Mouse (Mus musculus) left cerebral cortex, adult 2 months (tissue): ENCODE data around the gene Pirb. TPM values are rescaled to one million over a fixed set of nuclear protein-coding genes. Genes with fewer than 3 reads are reported as not detected.
"Not testable (repeated sequence)": the region's sequence is repeated elsewhere in the genome, so short reads cannot be mapped to it uniquely, and the experiment has no call there.

Source experiments
- DNase-seq, 2 experiments: peaks; one replicate each; pipeline ENCODE4 v3.0.0; 2021 to 2022; ENCODE audit warnings: low spot score in 2 of 2, mixed read lengths in 1 of 2; ENCODE audit errors: extremely low spot score in 1 of 2
- H3K27ac ChIP-seq: fragments of 200-600 bp; 2 replicates; pipeline ENCODE4 v1.8.1; 2022
- H3K4me3 ChIP-seq: fragments of 200-600 bp; 2 replicates; pipeline ENCODE4 v1.8.1; 2022
- CTCF ChIP-seq: fragments of 200-600 bp; IDR thresholded peaks from 2 replicates; pipeline ENCODE4 v1.8.1; 2022; ENCODE audit warnings: antibody characterized with exemption, mild to moderate bottlenecking, moderate library complexity
- intact Hi-C: fragments of 180-260 bp; cut with DNase I; formaldehyde crosslinking; loops from one replicate; pipeline ENCODE4 v1.15.1; 2025
- total RNA-seq, 2 experiments: library from RNA; stranded (reverse); gene quantifications; 2 replicates each; pipeline ENCODE4 v1.2.3; 2021

Gene Pirb
- total RNA-seq, 2 experiments from 2014 or later: 0.16 to 0.25 TPM

GRCm38 (mm10) chr7:3704475-3704874 lies 15.7 kb downstream of the Pirb start:
- intact Hi-C loops: no loop called here
- no peak for DNase-seq
- no peak for TF ChIP-seq CTCF
- Histone ChIP-seq H3K4me3 (peak overlapping the region; percentile 64), H3K27ac (peak overlapping the region; percentile 91)

GRCm38 (mm10) chr7:3703879-3704441 lies 16.2 kb downstream of the Pirb start, which contains the start of gene Rps9:
Gene Rps9 (plus strand): TSS chr7:3703993.
- Histone ChIP-seq H3K4me3 (peak within 1 kb of the TSS; percentile 64), H3K27ac (peak within 1 kb of the TSS; percentile 91)
- intact Hi-C loops: no loop called here
- TF ChIP-seq CTCF: peak; percentile 47
- DNase-seq: peak; percentile 96 to 97

GRCm38 (mm10) chr7:3703148-3703878 lies 16.9 kb downstream of the Pirb start:
- Histone ChIP-seq H3K27ac (peak overlapping the region; percentile 91), H3K4me3 (peak overlapping the region; percentile 64)
- intact Hi-C loops: no loop called here
- no peak for DNase-seq
- TF ChIP-seq CTCF: no peak

GRCm38 (mm10) chr7:3698471-3698870 lies 21.7 kb downstream of the Pirb start:
- H3K4me3 ChIP-seq: no peak overlapping the region
- no peak; the same call in 1 of the 2 replicates for TF ChIP-seq CTCF
- intact Hi-C loops: loop anchor here (10.0 kb wide), 1 partner anchor 1366 kb away; the partner anchor contains the start of gene U2af2
- no peak overlapping the region for H3K27ac ChIP-seq
- no peak for DNase-seq

GRCm38 (mm10) chr7:3694949-3695305 lies 25.3 kb downstream of the Pirb start:
- intact Hi-C loops: loop anchor here (5.0 to 10.0 kb wide), 2 partner anchors 452 to 1370 kb away; partner anchors contain the start of gene U2af2
- peak overlapping the region; percentile 85 for H3K4me3 ChIP-seq
- DNase-seq: not testable (repeated sequence)
- H3K27ac ChIP-seq: peak overlapping the region; percentile 37

GRCm38 (mm10) chr7:3694076-3694948 lies 25.9 kb downstream of the Pirb start:
- intact Hi-C loops: loop anchor here (5.0 to 10.0 kb wide), 2 partner anchors 453 to 1370 kb away; partner anchors contain the start of gene U2af2
- H3K27ac ChIP-seq: peak overlapping the region; percentile 93
- TF ChIP-seq CTCF: no peak
- peak; percentile 37 to 50 for DNase-seq
- H3K4me3 ChIP-seq: peak overlapping the region; percentile 85

- H3K4me3 ChIP-seq: peak overlapping the region; percentile 85
- no peak for DNase-seq
Measured at GRCm38 (mm10) chr7:3693809-3694075, 26.4 kb downstream of the Pirb start.

GRCm38 (mm10) chr7:3692987-3693808 lies 27.0 kb downstream of the Pirb start, which contains the start of gene Mboat7:
Gene Mboat7 (minus strand): TSS chr7:3693523.
- H3K27ac ChIP-seq: peak within 1 kb of the TSS; percentile 93
- intact Hi-C loops: loop anchor here (5.0 to 10.0 kb wide), 2 partner anchors 454 to 1372 kb away; partner anchors contain the start of gene U2af2

More at GRCm38 (mm10) chr7:3693809-3694075, 26.4 kb downstream of the Pirb start:
- intact Hi-C loops: loop anchor here (5.0 to 10.0 kb wide), 2 partner anchors 454 to 1371 kb away; partner anchors contain the start of gene U2af2
- no peak for TF ChIP-seq CTCF
- peak overlapping the region; percentile 93 for H3K27ac ChIP-seq

GRCm38 (mm10) chr7:3692382-3692986 lies 27.7 kb downstream of the Pirb start, which contains the start of gene Tsen34:
Gene Tsen34 (plus strand): TSS chr7:3692863.
- peak within 1 kb of the TSS; percentile 85 for H3K4me3 ChIP-seq
- peak within 1 kb of the TSS; percentile 93 for H3K27ac ChIP-seq
- intact Hi-C loops: loop anchor here (5.0 to 10.0 kb wide), 2 partner anchors 455 to 1372 kb away; partner anchors contain the start of gene U2af2
- no peak; the same call in 1 of the 2 replicates for TF ChIP-seq CTCF
- no peak for DNase-seq

More at GRCm38 (mm10) chr7:3692987-3693808, 27.0 kb downstream of the Pirb start, which contains the start of gene Mboat7:
- no peak for TF ChIP-seq CTCF
- DNase-seq: peak; percentile 93 to 97
- H3K4me3 ChIP-seq: peak within 1 kb of the TSS; percentile 85

- peak overlapping the region; percentile 93 for H3K27ac ChIP-seq
- no peak for DNase-seq
- intact Hi-C loops: loop anchor here (2.0 to 10.0 kb wide), 3 partner anchors 45 to 1373 kb away; partner anchors contain the start of gene U2af2
- peak overlapping the region; percentile 85 for H3K4me3 ChIP-seq
- TF ChIP-seq CTCF: no peak
Measured at GRCm38 (mm10) chr7:3691919-3692318, 28.3 kb downstream of the Pirb start.
